Mouse (Mus musculus): ENCODE data around the gene Ccdc30. TPM values are rescaled to one million over a fixed set of nuclear protein-coding genes. Genes with fewer than 3 reads are reported as not detected.

Gene Ccdc30
- polyA plus RNA-seq, 1 experiment from 2014 or later, result 0.64 TPM

DNA sequence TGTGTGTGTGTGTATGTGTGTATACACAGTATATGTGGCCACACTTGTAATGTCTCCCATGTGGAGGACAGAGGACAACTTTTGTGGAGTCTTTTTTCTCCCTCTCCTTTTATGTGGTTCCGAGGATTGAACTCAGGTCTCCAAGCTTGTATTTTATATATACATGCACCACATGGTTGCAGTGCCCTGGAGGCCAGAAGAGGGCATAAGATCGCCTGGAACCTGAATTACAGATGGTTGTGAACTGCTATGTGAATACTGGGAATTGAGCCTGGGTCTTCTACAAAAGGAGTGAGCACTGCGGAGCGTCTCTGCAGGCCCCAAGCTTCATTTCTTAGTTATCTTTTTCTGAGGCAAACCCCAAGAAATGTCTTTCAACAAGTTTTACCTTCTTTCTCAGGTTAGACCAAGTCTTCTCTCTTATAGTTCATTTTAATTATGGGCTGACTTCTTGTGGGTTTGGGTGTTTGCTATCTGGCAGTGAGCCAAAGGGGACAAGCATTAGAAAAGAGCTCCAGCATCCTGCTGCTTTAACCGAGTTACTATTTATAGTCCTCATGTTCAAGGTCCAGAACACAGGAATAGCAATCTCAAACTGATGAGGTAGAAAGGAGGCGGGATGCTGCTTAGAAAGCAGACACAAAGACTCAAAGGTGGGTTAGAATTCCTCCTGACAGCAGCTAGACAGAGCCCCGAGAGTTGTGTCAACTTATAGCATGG is 33.7 kb downstream of the Ccdc30 start:
- Histone ChIP-seq H3K9ac (ENCODE audit: low read depth, low read length) (no peak overlapping the region), H3K4me1 (replicated peaks; ENCODE audit: control insufficient read depth, insufficient read depth, low read length) (no peaks in the 10 kb centered on the region), H3K4me3 (ENCODE audit: low read depth, low read length) (no peak overlapping the region), H3K36me3 (ENCODE audit: control insufficient read depth, insufficient read depth) (no peaks in the 10 kb centered on the region), H3K27me3 (replicated peaks; ENCODE audit: control insufficient read depth, insufficient read depth, low read length) (no peaks in the 10 kb centered on the region), H3K9me3 (ENCODE audit: control insufficient read depth) (no peaks in the 10 kb centered on the region), H3K27ac (ENCODE audit: low read depth, low read length) (no peak overlapping the region), H3K4me2 (replicated peaks; ENCODE audit: low read depth) (no peak overlapping the region)
- ATAC-seq, result no peak
- TF ChIP-seq CTCF (IDR thresholded peaks at IDR 0.05; ENCODE audit: low read depth), result peak; percentile 17; the same call in 1 of the 2 replicates
- 61% methylated on average over 7 of the region's 7 CpGs for WGBS

DNA sequence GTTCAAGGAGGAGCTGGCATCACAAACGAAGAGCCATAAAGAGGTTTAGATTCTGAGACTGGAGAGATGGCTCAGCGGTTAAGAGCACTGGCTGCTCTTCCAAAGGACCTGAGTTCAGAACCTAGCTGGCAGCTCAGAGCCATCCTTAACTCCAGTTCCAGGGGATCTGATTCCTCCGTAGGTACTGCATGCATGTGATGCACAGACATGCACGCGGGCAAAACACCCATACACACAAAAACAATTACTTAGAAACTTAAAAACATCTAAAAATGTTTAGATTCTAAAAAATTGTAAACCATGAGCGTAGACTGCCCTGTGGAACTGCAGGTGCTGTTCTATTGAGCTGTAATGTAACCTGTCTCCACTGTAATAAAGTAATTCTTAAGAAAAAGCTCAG is 45.9 kb downstream of the Ccdc30 start:
- TF ChIP-seq CTCF (IDR thresholded peaks at IDR 0.05; ENCODE audit: low read depth), result no peak
- Histone ChIP-seq H3K36me3 (ENCODE audit: control insufficient read depth, insufficient read depth) (no peaks in the 10 kb centered on the region), H3K9me3 (ENCODE audit: control insufficient read depth) (no peaks in the 10 kb centered on the region), H3K27ac (ENCODE audit: low read depth, low read length) (no peak overlapping the region), H3K4me1 (replicated peaks; ENCODE audit: control insufficient read depth, insufficient read depth, low read length) (no peaks in the 10 kb centered on the region), H3K4me2 (replicated peaks; ENCODE audit: low read depth) (no peak overlapping the region), H3K4me3 (ENCODE audit: low read depth, low read length) (no peak overlapping the region), H3K27me3 (replicated peaks; ENCODE audit: control insufficient read depth, insufficient read depth, low read length) (no peaks in the 10 kb centered on the region), H3K9ac (ENCODE audit: low read depth, low read length) (no peak overlapping the region)
- ATAC-seq, result no peak
- 85% methylated on average over 6 of the region's 6 CpGs for WGBS

DNA sequence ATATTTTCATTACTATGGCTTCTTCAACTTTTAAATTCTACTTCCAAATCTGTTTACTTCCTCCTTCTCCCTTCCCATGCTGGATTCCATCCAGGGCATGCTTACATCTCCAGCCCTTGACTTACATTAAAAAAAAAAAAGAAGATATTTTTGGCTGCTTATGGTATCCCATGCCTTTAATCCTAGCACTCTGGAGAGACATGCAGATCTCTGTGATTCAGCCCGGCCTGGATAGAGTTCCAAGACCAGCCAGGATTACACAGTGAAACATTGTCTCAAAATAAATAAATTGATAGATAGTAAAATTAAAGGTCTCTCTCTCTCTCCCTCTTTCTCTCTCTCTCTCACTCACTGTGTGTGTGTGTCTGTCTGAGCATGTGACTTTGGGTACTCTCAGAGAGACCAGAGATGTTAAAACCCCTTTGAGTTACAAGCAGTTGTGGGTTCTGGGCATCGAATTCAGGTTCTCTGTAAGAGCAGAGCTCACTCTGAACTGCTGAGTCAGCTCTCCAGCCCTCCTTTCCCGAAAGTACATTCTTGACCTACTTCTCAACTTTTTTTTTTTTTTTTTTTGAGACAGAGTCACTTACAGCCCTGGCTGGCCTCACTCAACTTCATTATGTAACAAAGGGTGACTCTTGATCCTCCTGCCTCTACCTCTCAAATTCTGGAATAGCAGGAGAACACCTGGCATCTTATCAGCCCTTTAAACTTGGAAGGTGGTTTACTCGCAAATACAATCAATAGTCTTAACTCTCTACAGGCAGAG is 48.4 kb downstream of the Ccdc30 start:
- Histone ChIP-seq H3K4me3 (ENCODE audit: low read depth, low read length) (no peak overlapping the region), H3K9me3 (ENCODE audit: control insufficient read depth) (no peaks in the 10 kb centered on the region), H3K36me3 (ENCODE audit: control insufficient read depth, insufficient read depth) (no peaks in the 10 kb centered on the region), H3K4me1 (replicated peaks; ENCODE audit: control insufficient read depth, insufficient read depth, low read length) (no peaks in the 10 kb centered on the region), H3K27ac (ENCODE audit: low read depth, low read length) (no peak overlapping the region), H3K9ac (ENCODE audit: low read depth, low read length) (no peak overlapping the region), H3K27me3 (replicated peaks; ENCODE audit: control insufficient read depth, insufficient read depth, low read length) (no peaks in the 10 kb centered on the region), H3K4me2 (replicated peaks; ENCODE audit: low read depth) (no peak overlapping the region)
- no peak for ATAC-seq
- TF ChIP-seq CTCF (IDR thresholded peaks at IDR 0.05; ENCODE audit: low read depth), result no peak
- WGBS, result 42% methylated on average over 4 of the region's 4 CpGs

DNA sequence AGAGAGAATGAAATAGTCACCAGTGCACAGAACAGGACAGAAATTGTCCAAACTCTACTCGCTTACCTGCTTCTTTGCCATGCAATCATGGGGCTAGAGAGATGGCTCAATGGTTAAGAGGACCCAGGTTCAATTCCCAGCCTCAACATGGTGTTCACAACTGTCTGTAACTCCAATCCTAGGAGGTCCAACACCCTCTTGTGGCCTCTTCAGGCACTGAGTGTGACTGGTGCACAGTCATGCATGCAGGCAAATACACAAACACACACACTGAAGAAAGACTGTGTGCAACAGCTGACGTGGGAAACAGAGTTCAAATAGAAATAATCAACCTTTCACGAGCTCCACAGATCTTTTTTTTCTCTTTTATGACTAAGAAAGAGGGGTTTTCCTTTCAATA is 53.1 kb downstream of the Ccdc30 start:
- ATAC-seq, result no peak
- Histone ChIP-seq H3K4me3 (ENCODE audit: low read depth, low read length) (no peak overlapping the region), H3K27ac (ENCODE audit: low read depth, low read length) (no peak overlapping the region), H3K27me3 (replicated peaks; ENCODE audit: control insufficient read depth, insufficient read depth, low read length) (no peaks in the 10 kb centered on the region), H3K9ac (ENCODE audit: low read depth, low read length) (no peak overlapping the region), H3K36me3 (ENCODE audit: control insufficient read depth, insufficient read depth) (no peaks in the 10 kb centered on the region), H3K4me2 (replicated peaks; ENCODE audit: low read depth) (no peak overlapping the region), H3K9me3 (ENCODE audit: control insufficient read depth) (no peaks in the 10 kb centered on the region), H3K4me1 (replicated peaks; ENCODE audit: control insufficient read depth, insufficient read depth, low read length) (no peaks in the 10 kb centered on the region)
- WGBS, result 77% methylated on average over 3 of the region's 3 CpGs
- 0 out of 2 replicates have a peak, but pooled peaks have one; percentile 4 for TF ChIP-seq CTCF (IDR thresholded peaks at IDR 0.05; ENCODE audit: low read depth)

DNA sequence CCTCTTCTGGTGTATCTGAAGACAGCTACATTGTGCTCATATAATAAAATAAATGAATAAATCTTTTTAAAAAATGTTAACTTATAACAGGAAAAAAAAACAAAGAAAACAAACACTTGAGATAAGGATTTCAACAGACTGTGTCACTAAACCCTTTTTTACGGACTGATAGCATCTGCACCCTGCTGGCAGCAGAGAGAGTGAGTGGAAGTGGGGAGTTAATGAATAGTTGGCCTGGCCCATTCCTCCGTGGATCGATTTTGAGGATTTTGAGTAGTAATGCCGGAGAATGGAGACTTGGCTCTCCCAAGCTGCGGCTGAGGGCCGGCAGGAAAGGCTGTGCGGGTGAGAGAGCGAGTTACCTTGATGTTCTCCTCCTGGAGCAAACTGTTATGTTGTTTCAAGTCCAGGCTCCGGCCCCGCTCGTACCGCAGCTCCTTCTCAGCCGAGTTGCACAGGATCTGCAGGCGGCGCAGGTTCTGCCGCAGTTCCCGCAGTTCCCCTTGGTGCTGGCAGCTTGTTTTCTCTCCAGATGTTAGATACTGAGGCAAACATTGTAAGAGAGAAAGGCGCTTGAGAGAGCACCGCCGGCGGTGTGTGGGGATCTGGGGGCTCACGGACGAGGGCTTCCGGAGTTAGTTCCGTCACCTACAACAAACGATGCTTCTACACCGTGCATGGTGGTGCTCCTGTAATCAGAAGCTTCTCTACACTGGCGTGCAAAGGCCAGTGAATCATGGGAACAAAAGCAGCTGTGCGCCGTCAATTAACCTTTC is 55.9 kb downstream of the Ccdc30 start:
- Histone ChIP-seq H3K4me1 (replicated peaks; ENCODE audit: control insufficient read depth, insufficient read depth, low read length) (no peaks in the 10 kb centered on the region), H3K9ac (ENCODE audit: low read depth, low read length) (0 out of 2 replicates have a peak overlapping the region, but pooled peaks have one; percentile 2), H3K27ac (ENCODE audit: low read depth, low read length) (no peak overlapping the region), H3K27me3 (replicated peaks; ENCODE audit: control insufficient read depth, insufficient read depth, low read length) (no peaks in the 10 kb centered on the region), H3K4me3 (ENCODE audit: low read depth, low read length) (peak overlapping the region; percentile 29), H3K4me2 (replicated peaks; ENCODE audit: low read depth) (peak overlapping the region; percentile 67), H3K36me3 (ENCODE audit: control insufficient read depth, insufficient read depth) (no peaks in the 10 kb centered on the region), H3K9me3 (ENCODE audit: control insufficient read depth) (no peaks in the 10 kb centered on the region)
- 4% methylated on average over 30 of the region's 30 CpGs for WGBS
- ATAC-seq, result 0 out of 2 replicates have a peak, but pooled peaks have one; percentile 38
- TF ChIP-seq CTCF (IDR thresholded peaks at IDR 0.05; ENCODE audit: low read depth), result no peak; the same call in 1 of the 2 replicates

GRCm38 (mm10) chr4:119345508-119345907 is 69.8 kb downstream of the Ccdc30 start:
- Histone ChIP-seq H3K4me1 (replicated peaks; ENCODE audit: control insufficient read depth, insufficient read depth, low read length) (no peaks in the 10 kb centered on the region), H3K27ac (ENCODE audit: low read depth, low read length) (no peak overlapping the region), H3K27me3 (replicated peaks; ENCODE audit: control insufficient read depth, insufficient read depth, low read length) (no peaks in the 10 kb centered on the region), H3K4me3 (ENCODE audit: low read depth, low read length) (no peak overlapping the region), H3K9me3 (ENCODE audit: control insufficient read depth) (no peaks in the 10 kb centered on the region), H3K9ac (ENCODE audit: low read depth, low read length) (no peak overlapping the region), H3K4me2 (replicated peaks; ENCODE audit: low read depth) (no peak overlapping the region), H3K36me3 (ENCODE audit: control insufficient read depth, insufficient read depth) (no peaks in the 10 kb centered on the region)
- no peak for ATAC-seq
- 89% methylated on average over 6 of the region's 6 CpGs for WGBS
- no peak for TF ChIP-seq CTCF (IDR thresholded peaks at IDR 0.05; ENCODE audit: low read depth)

Measured in intestine, postnatal 0 days (tissue).